Mouse (Mus musculus): ENCODE measurements around the gene Nr5a1.

GRCm38 (mm10) chr2:38738601-38739301 lies 24.4 kb upstream of the Nr5a1 start:
- TF ChIP-seq CTCF (conservative IDR thresholded peaks at IDR 0.05 in 1 of 2, IDR thresholded peaks at IDR 0.05 in 1 of 2; ENCODE audit: low read depth in 2 of 2, low read length in 2 of 2) = no peak
- no peak for TF ChIP-seq USF1 (IDR thresholded peaks at IDR 0.05; ENCODE audit: low read depth, low read length)
- no peak for TF ChIP-seq POLR2A (IDR thresholded peaks at IDR 0.05; ENCODE audit: low read depth, low read length)
- no peak for TF ChIP-seq MAFK (IDR thresholded peaks at IDR 0.05; ENCODE audit: insufficient replicate concordance, low read length)
- no peak for TF ChIP-seq UBTF (IDR thresholded peaks at IDR 0.05; ENCODE audit: low read depth, low read length)
- no peak for TF ChIP-seq PAX5 (IDR thresholded peaks at IDR 0.05; ENCODE audit: low read length)
- no peak for TF ChIP-seq SIN3A (IDR thresholded peaks at IDR 0.05; ENCODE audit: low read length)
- TF ChIP-seq MAX (IDR thresholded peaks at IDR 0.05; ENCODE audit: low read length) = no peak
- no peak for TF ChIP-seq NELFE (IDR thresholded peaks at IDR 0.05; ENCODE audit: low read depth, low read length)
- no peak for TF ChIP-seq ZMIZ1 (IDR thresholded peaks at IDR 0.05; ENCODE audit: low read depth, low read length)
- no peak for TF ChIP-seq MAZ (IDR thresholded peaks at IDR 0.05; ENCODE audit: low read depth, low read length)
